Mouse (Mus musculus) liver, adult 2 months (tissue): ENCODE measurements around the gene Ak8.

Experiments used
- CTCF ChIP-seq: fragments of 200-500 bp; IDR thresholded peaks from 2 replicates; pipeline ENCODE4 v1.5.1; 2011; ENCODE audit warnings: low read depth, low read length, control low read depth
- POLR2A ChIP-seq: fragments of 200-500 bp; IDR thresholded peaks from 2 replicates; pipeline ENCODE4 v1.6.1; 2011; ENCODE audit warnings: low read length, control low read depth; ENCODE audit not compliant: insufficient read depth; ENCODE audit errors: extremely low read depth

DNA sequence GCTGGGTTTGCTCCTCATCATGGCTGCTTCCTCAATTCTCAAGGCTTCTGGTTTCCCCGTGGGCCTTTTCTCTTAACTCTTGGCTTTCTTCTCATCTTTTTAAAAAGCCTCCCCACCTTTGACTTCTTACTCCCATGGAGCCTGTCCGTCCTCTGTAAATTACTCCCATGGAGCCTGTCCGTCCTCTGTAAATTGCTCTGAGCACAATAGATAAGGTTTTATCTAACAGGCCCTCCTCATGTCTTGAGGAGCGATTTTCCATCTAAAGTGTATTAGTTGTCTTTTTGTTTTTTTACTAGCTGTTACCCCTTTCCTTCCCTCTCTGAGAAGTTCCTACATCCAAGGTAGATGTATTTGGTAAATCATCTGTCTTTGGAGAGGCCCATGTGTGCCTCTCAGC is 66.6 kb downstream of the Ak8 start:
- no peak for TF ChIP-seq CTCF
- no peak for TF ChIP-seq POLR2A
